Mouse (Mus musculus) layer of hippocampus, adult 6 months (tissue): ENCODE results near the gene Nebl. TPM values are rescaled to one million over a fixed set of nuclear protein-coding genes. Genes with fewer than 3 reads are reported as not detected.

Experiments
- long read RNA-seq, 2 experiments: library from polyadenylated mRNA; unstranded; transcript quantifications; one replicate each; pipeline ENCODE4 v2.0.0; 2019 to 2020
- microRNA-seq: library from miRNA; unstranded; fragments of <30 nt; microRNA quantifications from one replicate; pipeline ENCODE4 v1.2.0, GENCODE M21; 2020
- polyA plus RNA-seq: library from polyadenylated mRNA; unstranded; fragments of <200 nt; fragmentation: Nextera tagmentation; gene quantifications from 2 replicates; pipeline ENCODE4 v1.2.3, GENCODE M21; 2021

The Nebl gene
- 21.8 and 25.8 TPM in 2 replicates for polyA plus RNA-seq
- long read RNA-seq, experiment 1, full-length matches to known transcripts, result 35 of 53 reads
- long read RNA-seq, experiment 1, partial matches to known transcripts, result 3 of 53 reads
- long read RNA-seq, experiment 1, other reads (novel, unspliced or antisense), result 15 of 53 reads
- long read RNA-seq, experiment 2, full-length matches to known transcripts, result 140 of 187 reads
- long read RNA-seq, experiment 2, partial matches to known transcripts, result 5 of 187 reads
- long read RNA-seq, experiment 2, other reads (novel, unspliced or antisense), result 42 of 187 reads

GRCm38 (mm10) chr2:17730957-17731830 lies at the start of gene Nebl:
TSS of gene Nebl (minus strand) at chr2:17731464.

Small RNAs within 50 kb of the gene (microRNA-seq; reads per million reads assigned to microRNA genes)
- not detected for gene Mir6419
